In the genomic region with DNA sequence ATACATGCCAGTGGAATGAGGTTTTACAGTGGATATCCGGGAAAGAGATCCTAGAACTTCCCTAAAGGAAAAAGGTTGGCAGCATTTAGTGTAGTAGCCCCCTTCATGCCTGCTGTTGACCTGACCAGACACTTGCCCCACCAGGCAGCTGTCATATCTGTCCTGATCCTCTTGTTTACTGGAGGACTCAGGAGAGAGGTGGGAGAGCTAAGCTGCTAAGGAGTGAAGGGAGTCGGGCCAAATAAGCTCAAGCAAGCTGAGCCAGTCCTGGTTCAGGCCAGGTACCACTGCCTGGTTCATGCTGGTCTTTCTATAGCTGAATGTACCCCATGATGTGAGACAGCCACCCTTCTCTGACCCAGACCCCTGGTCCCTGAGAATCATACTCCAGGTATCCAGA, we compare ENCODE assay signal across 1 mouse cellular context.
TF ChIP-seq lines count a peak whose summit lies in the region.

No protein-coding gene starts in this region.

TF ChIP-seq in CH12.LX, 34 proteins besides CTCF, POLR2A, EP300 and RAD21 (continued from another document):
- TF ChIP-seq TBP (conservative IDR thresholded peaks at IDR 0.05; ENCODE audit: low read depth, low read length) (no peak), UBTF (IDR thresholded peaks at IDR 0.05; ENCODE audit: low read depth, low read length) (no peak), JUND (conservative IDR thresholded peaks at IDR 0.05; ENCODE audit: low read depth, low read length) (no peak), ZC3H11A (IDR thresholded peaks at IDR 0.05; ENCODE audit: low read depth, low read length) (no peak), ZKSCAN1 (IDR thresholded peaks at IDR 0.05; ENCODE audit: borderline replicate concordance, low read depth, low read length) (no peak), SMC3 (IDR thresholded peaks at IDR 0.05; ENCODE audit: low read depth, low read length) (no peak), USF2 (conservative IDR thresholded peaks at IDR 0.05; ENCODE audit: low read depth, low read length) (no peak), MAZ (IDR thresholded peaks at IDR 0.05; ENCODE audit: low read depth, low read length) (no peak), PAX5 (IDR thresholded peaks at IDR 0.05; ENCODE audit: low read length) (no peak), MYC (IDR thresholded peaks at IDR 0.05; ENCODE audit: low read depth, low read length) (no peak)
